Mouse (Mus musculus): ENCODE results near the gene 4930562C15Rik. TPM values are rescaled to one million over a fixed set of nuclear protein-coding genes. Genes with fewer than 3 reads are reported as not detected.

The 4930562C15Rik gene
- polyA plus RNA-seq, 1 experiment = 0.08 TPM

DNA sequence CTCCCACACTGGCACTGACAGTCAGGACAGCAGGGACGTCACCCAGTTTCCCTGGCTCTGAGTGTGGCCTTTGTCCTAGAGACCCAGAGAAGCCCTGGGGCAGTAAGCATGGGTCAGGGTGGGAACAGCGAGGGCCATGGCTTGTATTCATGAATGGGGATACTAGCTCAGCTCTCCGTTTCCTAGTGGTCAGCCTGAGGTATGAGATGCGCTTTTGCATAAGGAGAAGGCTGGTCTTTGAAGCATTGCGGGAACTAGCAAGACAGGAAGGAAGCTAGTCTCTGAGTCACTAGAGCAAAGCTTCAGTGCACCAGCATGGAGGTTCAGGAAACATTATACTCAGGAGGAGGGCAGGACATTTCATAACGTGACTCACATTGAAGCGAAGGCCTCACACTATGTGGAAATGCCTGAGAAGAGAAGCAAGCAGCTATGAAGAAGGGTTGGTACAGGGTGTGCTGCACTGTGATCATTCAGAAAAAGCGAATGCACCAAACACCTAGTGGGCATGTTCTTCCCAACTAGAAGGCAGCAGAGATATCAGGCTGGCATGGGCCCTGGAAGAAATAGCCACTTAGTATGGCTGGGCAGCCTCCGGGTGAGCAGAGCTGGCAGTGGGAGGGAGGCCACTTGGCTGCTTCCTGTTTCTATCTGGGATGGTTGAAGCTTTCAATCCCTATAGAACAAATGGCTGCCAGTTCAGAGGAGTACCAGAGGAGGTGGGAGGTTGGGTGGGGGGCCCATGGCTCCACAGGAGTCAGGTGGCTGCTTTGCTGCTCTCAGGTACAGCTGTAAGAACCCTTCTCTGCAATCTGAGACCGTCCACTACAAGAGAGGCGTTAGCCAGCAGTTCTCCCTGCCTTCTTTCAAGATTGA is 77.9 kb downstream of the 4930562C15Rik start:
- DNase-seq (ENCODE audit: extremely low spot score in 1 of 2, low spot score in 1 of 2) = peak in 1 of 2 experiments; percentile 44

DNA sequence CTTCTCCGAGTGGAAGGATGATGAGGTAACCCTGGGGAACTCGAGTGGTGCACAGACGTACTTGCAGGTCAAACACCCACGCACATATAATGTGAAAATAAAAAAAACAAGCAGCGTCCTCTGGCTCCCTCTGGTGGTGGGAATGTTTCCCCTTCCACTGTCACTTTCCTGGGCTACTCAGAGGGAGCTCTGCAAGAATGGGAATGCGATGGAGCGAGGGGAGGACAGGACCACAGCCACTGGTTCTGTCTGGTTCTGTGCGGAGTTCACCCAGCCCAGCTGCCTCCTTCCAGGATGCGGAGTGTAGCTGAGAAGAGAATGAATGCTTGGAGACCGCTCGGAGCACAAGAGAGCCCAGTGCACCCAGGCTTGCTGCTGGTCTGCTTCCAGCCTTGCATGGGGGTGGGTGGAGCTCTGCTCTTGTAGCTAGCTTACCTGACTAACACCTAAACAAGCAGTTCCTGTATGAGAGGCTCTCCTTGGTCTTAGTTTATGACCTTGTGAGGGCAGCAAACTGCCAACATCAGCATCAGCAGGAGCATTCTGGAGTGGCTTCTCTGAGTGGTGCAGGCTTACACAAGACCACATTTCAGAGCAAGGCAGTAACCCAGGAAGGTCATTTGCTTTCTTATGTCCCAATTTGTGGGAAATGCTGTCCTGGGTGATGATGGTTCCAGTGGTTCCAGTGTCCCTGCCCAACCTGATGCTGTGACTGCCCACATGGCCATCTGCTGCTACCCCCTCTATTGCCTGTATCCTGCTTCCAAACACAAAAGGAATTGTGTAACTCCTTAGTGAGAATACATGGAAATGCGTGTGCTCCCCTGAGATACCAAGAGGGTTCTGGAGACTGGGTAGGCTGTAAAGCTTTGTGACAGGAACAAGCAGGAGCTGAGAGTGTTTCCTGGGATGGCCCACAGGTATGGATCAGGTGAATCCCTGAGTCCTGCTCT is 78.8 kb downstream of the 4930562C15Rik start:
- DNase-seq (ENCODE audit: extremely low spot score in 1 of 2, low spot score in 1 of 2) = peak; percentile 85 to 96

- no peak for DNase-seq (ENCODE audit: extremely low spot score in 1 of 2, low spot score in 1 of 2)
Measured at GRCm38 (mm10) chr16:4915931-4916330, 80.7 kb downstream of the 4930562C15Rik start.

- no peak for DNase-seq (ENCODE audit: extremely low spot score in 1 of 2, low spot score in 1 of 2)
Measured at GRCm38 (mm10) chr16:4916608-4917007, 81.4 kb downstream of the 4930562C15Rik start.

Other genes with a start within 250 kb of the 4930562C15Rik start
- gene Glis2, start 240.7 kb upstream of the 4930562C15Rik start, polyA plus RNA-seq (2012; rRNA removed) = 17.9 and 19.1 TPM in 2 replicates
- 95.5 and 119 TPM in 2 replicates for gene Pam16, start 210.4 kb upstream of the 4930562C15Rik start, polyA plus RNA-seq (2012; rRNA removed)
- gene Vasn, start 195.5 kb upstream of the 4930562C15Rik start, polyA plus RNA-seq (2012; rRNA removed) = 5.9 and 6.9 TPM in 2 replicates
- gene Dnaja3, start 195.4 kb upstream of the 4930562C15Rik start, polyA plus RNA-seq (2012; rRNA removed) = 51.2 and 51.9 TPM in 2 replicates
- 100 and 112 TPM in 2 replicates for gene Coro7, start 155.6 kb upstream of the 4930562C15Rik start, polyA plus RNA-seq (2012; rRNA removed)
- gene Nmral1, start 116.1 kb upstream of the 4930562C15Rik start, polyA plus RNA-seq (2012; rRNA removed) = 18.5 and 22.1 TPM in 2 replicates
- gene Hmox2, start 109.1 kb upstream of the 4930562C15Rik start, polyA plus RNA-seq (2012; rRNA removed) = 95.8 and 101 TPM in 2 replicates
- gene Cdip1, start 45.1 kb upstream of the 4930562C15Rik start, polyA plus RNA-seq (2012; rRNA removed) = 187 TPM in 2 replicates
- gene Ubald1, start 44.9 kb downstream of the 4930562C15Rik start, polyA plus RNA-seq (2012; rRNA removed) = 51.3 and 66.1 TPM in 2 replicates
- gene Mgrn1, start 50.8 kb downstream of the 4930562C15Rik start, polyA plus RNA-seq (2012; rRNA removed) = 216 and 221 TPM in 2 replicates
- gene Nudt16l1, start 103.3 kb downstream of the 4930562C15Rik start, polyA plus RNA-seq (2012; rRNA removed) = 84.5 and 94.6 TPM in 2 replicates
- 102 and 107 TPM in 2 replicates for gene Anks3, start 128.8 kb downstream of the 4930562C15Rik start, polyA plus RNA-seq (2012; rRNA removed)
- gene Sept12, start 162.4 kb downstream of the 4930562C15Rik start, polyA plus RNA-seq (2012; rRNA removed) = not detected in 2 replicates
- 0.92 and 0.94 TPM in 2 replicates for gene Smim22, start 171.9 kb downstream of the 4930562C15Rik start, polyA plus RNA-seq (2012; rRNA removed)
- gene Rogdi, start 178.1 kb downstream of the 4930562C15Rik start, polyA plus RNA-seq (2012; rRNA removed) = 320 and 348 TPM in 2 replicates
- 139 and 151 TPM in 2 replicates for gene Glyr1, start 214.4 kb downstream of the 4930562C15Rik start, polyA plus RNA-seq (2012; rRNA removed)
- gene Ubn1, start 214.6 kb downstream of the 4930562C15Rik start, polyA plus RNA-seq (2012; rRNA removed) = 28.6 and 34.9 TPM in 2 replicates